ENCODE assay signal across 8 mouse cellular contexts in genomic region chr17:24170125-24170524, GRCm38 (mm10). TPM values are rescaled to one million over a fixed set of nuclear protein-coding genes. Genes with fewer than 3 reads are reported as not detected.
DNase-seq lines count a peak whose midpoint lies in the region; ATAC-seq and TF ChIP-seq lines count a peak whose summit lies in the region.

No protein-coding gene starts in this region.

- H3K4me2 ChIP-seq in heart, embryonic 15.5 days, result peak overlapping the region; percentile 80
- H3K4me2 ChIP-seq in hindbrain, embryonic 13.5 days, result peak overlapping the region; percentile 80
- peak overlapping the region; percentile 94 for H3K4me2 ChIP-seq in midbrain, embryonic 13.5 days (replicated peaks)

- H3K36me3 ChIP-seq in heart, embryonic 15.5 days, result peaks cover 17% of the 10 kb centered on the region
- peaks cover 19% of the 10 kb centered on the region for H3K36me3 ChIP-seq in hindbrain, embryonic 13.5 days
- peaks cover 21% of the 10 kb centered on the region for H3K36me3 ChIP-seq in midbrain, embryonic 13.5 days

- WGBS in heart, embryonic 15.5 days, result 69% methylated on average over 3 of the region's 3 CpGs
- WGBS in bone marrow, adult 2 months, result 43% methylated on average over 3 of the region's 3 CpGs
- 65% methylated on average over 3 of the region's 3 CpGs for WGBS in hindbrain, embryonic 13.5 days
- WGBS in midbrain, embryonic 13.5 days, result 65% methylated on average over 3 of the region's 3 CpGs

- peaks cover 34% of the 10 kb centered on the region for H3K4me1 ChIP-seq in heart, embryonic 15.5 days (replicated peaks)
- H3K4me1 ChIP-seq in bone marrow, adult 2 months (ENCODE audit: control insufficient read depth, insufficient read depth, low read length), result peaks cover 8% of the 10 kb centered on the region; the same call in 1 of the 2 replicates
- H3K4me1 ChIP-seq in hindbrain, embryonic 13.5 days (replicated peaks), result peaks cover 38% of the 10 kb centered on the region
- peaks cover 28% of the 10 kb centered on the region for H3K4me1 ChIP-seq in midbrain, embryonic 13.5 days (replicated peaks)

- DNase-seq in heart, adult 18-20 months, result no peak
- no peak for DNase-seq in testis, postnatal 14 days (ENCODE audit: low spot score)
- DNase-seq in right cerebral cortex, postnatal 36 days (ENCODE audit: low spot score in 2 of 2), result no peak
- DNase-seq in embryo, embryonic 11 days, result no peak

- no peak for TF ChIP-seq CTCF in bone marrow, adult 2 months (IDR thresholded peaks at IDR 0.05; ENCODE audit: control insufficient read depth, insufficient read depth, low read length)

- H3K4me3 ChIP-seq in heart, embryonic 15.5 days, result peak overlapping the region; percentile 85
- H3K4me3 ChIP-seq in bone marrow, adult 2 months (replicated peaks; ENCODE audit: control insufficient read depth, low read depth, low read length), result peak overlapping the region; percentile 89
- H3K4me3 ChIP-seq in hindbrain, embryonic 13.5 days, result peak overlapping the region; percentile 98
- H3K4me3 ChIP-seq in midbrain, embryonic 13.5 days (replicated peaks), result peak overlapping the region; percentile 96

- H3K9ac ChIP-seq in heart, embryonic 15.5 days, result peak overlapping the region; percentile 89
- peak overlapping the region; percentile 92 for H3K9ac ChIP-seq in hindbrain, embryonic 13.5 days
- peak overlapping the region; percentile 95 for H3K9ac ChIP-seq in midbrain, embryonic 13.5 days (replicated peaks)

- peak overlapping the region; percentile 99; the same call in 1 of the 2 replicates for H3K27ac ChIP-seq in heart, embryonic 15.5 days
- H3K27ac ChIP-seq in bone marrow, adult 2 months (ENCODE audit: control insufficient read depth, insufficient read depth, low read depth, low read length, poor library complexity), result peak overlapping the region; percentile 70
- H3K27ac ChIP-seq in hindbrain, embryonic 13.5 days, result peak overlapping the region; percentile 97
- H3K27ac ChIP-seq in midbrain, embryonic 13.5 days, result peak overlapping the region; percentile 98

- no peak for TF ChIP-seq POLR2A in bone marrow, adult 2 months (IDR thresholded peaks at IDR 0.05; ENCODE audit: borderline replicate concordance, control insufficient read depth, low read depth, low read length)

- H3K9me3 ChIP-seq in heart, embryonic 15.5 days (replicated peaks), result no peaks in the 10 kb centered on the region
- H3K9me3 ChIP-seq in hindbrain, embryonic 13.5 days, result no peaks in the 10 kb centered on the region
- H3K9me3 ChIP-seq in midbrain, embryonic 13.5 days, result no peaks in the 10 kb centered on the region

- H3K27me3 ChIP-seq in heart, embryonic 15.5 days, result no peaks in the 10 kb centered on the region
- 0 out of 2 replicates have a peak, but pooled peaks cover 7% of the 10 kb centered on the region for H3K27me3 ChIP-seq in hindbrain, embryonic 13.5 days
- peaks cover 2% of the 10 kb centered on the region; the same call in 1 of the 2 replicates for H3K27me3 ChIP-seq in midbrain, embryonic 13.5 days

- no peak for ATAC-seq in heart, embryonic 15.5 days (replicated peaks; ENCODE audit: insufficient number of reproducible peaks, insufficient read depth, low FRiP score, low read depth)
- ATAC-seq in hindbrain, embryonic 13.5 days (ENCODE audit: low FRiP score), result no peak
- 0 out of 2 replicates have a peak, but pooled peaks have one; percentile 1 for ATAC-seq in midbrain, embryonic 13.5 days

RNA-seq across cellular contexts. Expression of gene Atp6v0c, which starts 0.6 kb away (rescaled TPM):
- 447 and 510 TPM in 2 replicates for polyA plus RNA-seq in heart, embryonic 15.5 days (2015; fragmentation: Nextera tagmentation; extraction: Ambion mirVana)
- total RNA-seq in heart, adult 18-20 months (2021), result 100 to 1,000 TPM; 241 to 255 TPM
- polyA plus RNA-seq in bone marrow, adult 2 months (2011; ENCODE audit: insufficient read depth, insufficient read length, low replicate concordance, missing spikeins), result 159 and 256 TPM in 2 replicates
- polyA plus RNA-seq in hindbrain, embryonic 13.5 days (2015; fragmentation: Nextera tagmentation; extraction: Ambion mirVana), result 1,028 and 1,039 TPM in 2 replicates
- polyA plus RNA-seq in midbrain, embryonic 13.5 days (2015; fragmentation: Nextera tagmentation; extraction: Ambion mirVana), result 843 and 851 TPM in 2 replicates

RNA-seq across cellular contexts. Expression of gene Amdhd2, which starts 6.6 kb away (rescaled TPM):
- 20.6 and 28.8 TPM in 2 replicates for polyA plus RNA-seq in heart, embryonic 15.5 days (2015; fragmentation: Nextera tagmentation; extraction: Ambion mirVana)
- total RNA-seq in heart, adult 18-20 months (2021), result 10 to 100 TPM in 1 of 2 experiments, 1 to 10 TPM in 1; 8.3 to 13.5 TPM
- 24.9 and 57.8 TPM in 2 replicates for polyA plus RNA-seq in bone marrow, adult 2 months (2011; ENCODE audit: insufficient read depth, insufficient read length, low replicate concordance, missing spikeins)
- polyA plus RNA-seq in hindbrain, embryonic 13.5 days (2015; fragmentation: Nextera tagmentation; extraction: Ambion mirVana), result 36.8 and 37.4 TPM in 2 replicates
- polyA plus RNA-seq in midbrain, embryonic 13.5 days (2015; fragmentation: Nextera tagmentation; extraction: Ambion mirVana), result 32.9 and 35.6 TPM in 2 replicates

RNA-seq across cellular contexts. Expression of gene Pdpk1, which starts 19.4 kb away (rescaled TPM):
- polyA plus RNA-seq in heart, embryonic 15.5 days (2015; fragmentation: Nextera tagmentation; extraction: Ambion mirVana), result 37.7 and 39.5 TPM in 2 replicates
- 10 to 100 TPM; 39.7 to 41.1 TPM for total RNA-seq in heart, adult 18-20 months (2021)
- polyA plus RNA-seq in bone marrow, adult 2 months (2011; ENCODE audit: insufficient read depth, insufficient read length, low replicate concordance, missing spikeins), result 15.7 and 18.7 TPM in 2 replicates
- polyA plus RNA-seq in hindbrain, embryonic 13.5 days (2015; fragmentation: Nextera tagmentation; extraction: Ambion mirVana), result 64.5 and 68.6 TPM in 2 replicates
- 63.1 and 67.9 TPM in 2 replicates for polyA plus RNA-seq in midbrain, embryonic 13.5 days (2015; fragmentation: Nextera tagmentation; extraction: Ambion mirVana)

RNA-seq across cellular contexts. Expression of gene Tbc1d24, which starts 35.2 kb away (rescaled TPM):
- polyA plus RNA-seq in heart, embryonic 15.5 days (2015; fragmentation: Nextera tagmentation; extraction: Ambion mirVana), result 3.6 and 3.8 TPM in 2 replicates
- 10 to 100 TPM; 12.3 to 14.4 TPM for total RNA-seq in heart, adult 18-20 months (2021)
- polyA plus RNA-seq in bone marrow, adult 2 months (2011; ENCODE audit: insufficient read depth, insufficient read length, low replicate concordance, missing spikeins), result 4.2 and 10.6 TPM in 2 replicates
- polyA plus RNA-seq in hindbrain, embryonic 13.5 days (2015; fragmentation: Nextera tagmentation; extraction: Ambion mirVana), result 24.4 and 25.5 TPM in 2 replicates
- 19.2 and 20.4 TPM in 2 replicates for polyA plus RNA-seq in midbrain, embryonic 13.5 days (2015; fragmentation: Nextera tagmentation; extraction: Ambion mirVana)

RNA-seq across cellular contexts. Expression of gene Ntn3, which starts 39.2 kb away (rescaled TPM):
- 1.9 and 2.9 TPM in 2 replicates for polyA plus RNA-seq in heart, embryonic 15.5 days (2015; fragmentation: Nextera tagmentation; extraction: Ambion mirVana)
- total RNA-seq in heart, adult 18-20 months (2021), result under 1 TPM; 0.67 to 0.72 TPM
- polyA plus RNA-seq in bone marrow, adult 2 months (2011; ENCODE audit: insufficient read depth, insufficient read length, low replicate concordance, missing spikeins), result 0.27 and 0.37 TPM in 2 replicates
- 4.2 and 5.2 TPM in 2 replicates for polyA plus RNA-seq in hindbrain, embryonic 13.5 days (2015; fragmentation: Nextera tagmentation; extraction: Ambion mirVana)
- polyA plus RNA-seq in midbrain, embryonic 13.5 days (2015; fragmentation: Nextera tagmentation; extraction: Ambion mirVana), result 3.3 and 4.6 TPM in 2 replicates
